Mouse (Mus musculus) cortical plate, adult 2 months (tissue): ENCODE results near the gene Sgms1.

Experiments used
- CTCF ChIP-seq: fragments of 200-500 bp; IDR thresholded peaks from 2 replicates; pipeline ENCODE4 v1.5.1; 2011; ENCODE audit warnings: mild to moderate bottlenecking, control low read depth, low read length; ENCODE audit not compliant: insufficient read depth; ENCODE audit errors: extremely low read depth
- POLR2A ChIP-seq: fragments of 200-500 bp; IDR thresholded peaks from 2 replicates; pipeline ENCODE4 v1.6.1; 2011; ENCODE audit warnings: mild to moderate bottlenecking, low read length, control low read depth; ENCODE audit not compliant: insufficient read depth; ENCODE audit errors: extremely low read depth

- TF ChIP-seq POLR2A (no peak), CTCF (no peak)
These were observed 78.5 kb downstream of the Sgms1 start for GRCm38 (mm10) chr19:32311063-32311462.
